Mouse (Mus musculus): Measurements from ENCODE around the gene Timm8a1. TPM values are rescaled to one million over a fixed set of nuclear protein-coding genes. Genes with fewer than 3 reads are reported as not detected.
"Not testable (repeated sequence)": the region's sequence is repeated elsewhere in the genome, so short reads cannot be mapped to it uniquely, and the experiment has no call there.

The Timm8a1 gene
- 10 to 100 TPM; 19.3 to 19.7 TPM for total RNA-seq (2021)

DNA sequence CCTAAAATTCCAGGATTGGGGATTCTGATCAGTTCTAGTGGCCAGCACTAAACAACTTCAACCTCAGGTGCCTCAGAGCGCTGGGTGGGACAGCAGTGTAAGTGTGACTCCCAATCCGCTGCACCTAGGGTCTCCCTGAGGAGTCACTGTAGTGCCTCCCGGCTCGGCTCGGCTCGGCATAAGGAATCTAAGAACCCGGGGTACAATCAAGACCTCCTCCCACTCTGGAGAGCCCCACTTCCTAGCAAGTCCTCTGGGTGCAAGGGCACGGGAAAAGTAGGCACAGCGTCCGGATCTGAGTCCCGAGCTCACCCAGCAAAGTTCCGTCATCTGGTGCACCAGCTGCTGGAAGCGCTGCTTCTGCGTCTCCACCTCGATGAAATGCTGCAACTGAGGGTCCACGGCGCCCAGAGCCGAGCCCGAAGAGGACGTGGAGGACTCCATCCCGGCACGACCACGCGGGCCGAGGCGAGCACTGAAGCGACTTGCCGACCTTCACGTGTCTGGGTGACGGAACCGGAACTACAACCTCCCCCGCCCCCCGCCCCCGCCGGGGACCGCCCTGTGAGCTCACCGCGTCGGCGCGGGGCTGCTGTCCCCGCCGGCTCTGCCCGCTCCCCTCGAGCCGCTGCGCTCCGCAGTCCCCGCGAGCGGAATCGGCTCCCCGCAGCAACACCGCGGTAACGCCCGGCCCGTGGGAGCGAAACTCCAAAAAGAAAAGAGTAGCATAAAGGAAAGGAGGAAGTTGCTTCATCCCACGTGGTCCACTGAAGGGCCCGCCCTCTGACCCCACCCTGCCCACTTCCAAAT is at the start of gene Timm8a1:
Gene Timm8a1 (minus strand): TSS at position 721 of the 810 bp plus-strand sequence.
- peak; percentile 33 to 45 for DNase-seq

DNA sequence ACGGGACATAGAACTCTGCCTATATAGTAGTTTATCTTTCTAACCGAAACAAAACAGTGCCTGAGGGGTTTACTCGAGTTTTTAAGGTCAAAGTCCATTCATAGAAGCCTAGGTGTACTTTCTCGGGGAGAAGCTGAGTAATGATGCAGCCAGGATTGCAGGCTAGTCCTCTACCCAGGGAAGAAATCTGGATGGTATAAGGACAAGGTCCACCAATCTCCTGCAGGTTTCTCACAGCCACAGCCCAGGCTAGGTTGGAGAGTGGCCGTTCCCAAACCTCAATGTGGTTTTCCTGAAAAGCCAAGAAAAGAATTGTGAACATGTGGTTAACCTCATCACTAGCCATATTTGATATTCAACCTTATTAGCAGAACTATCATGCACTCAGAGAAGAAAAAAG is 48.2 kb upstream of the Timm8a1 start:
- no peak for DNase-seq

DNA sequence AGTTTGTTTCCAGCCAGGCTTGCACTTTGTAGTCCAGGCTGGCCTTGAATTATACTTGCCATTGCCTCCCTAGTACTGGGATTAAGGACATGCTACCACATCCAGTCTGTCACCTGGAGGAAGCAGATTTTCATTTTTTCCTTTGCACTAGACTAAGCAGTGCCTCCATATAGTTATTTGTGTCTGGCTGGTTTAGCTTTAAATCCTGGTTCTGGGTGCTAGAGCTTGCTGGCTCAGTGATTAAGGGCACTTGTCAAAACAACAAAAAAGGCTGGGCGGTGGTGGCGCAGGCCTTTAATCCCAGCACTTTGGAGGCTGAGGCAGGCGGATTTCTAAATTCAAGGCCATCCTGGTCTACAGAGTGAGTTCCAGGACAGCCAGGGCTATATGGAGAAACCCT is 47.3 kb upstream of the Timm8a1 start:
- DNase-seq, result no peak

DNA sequence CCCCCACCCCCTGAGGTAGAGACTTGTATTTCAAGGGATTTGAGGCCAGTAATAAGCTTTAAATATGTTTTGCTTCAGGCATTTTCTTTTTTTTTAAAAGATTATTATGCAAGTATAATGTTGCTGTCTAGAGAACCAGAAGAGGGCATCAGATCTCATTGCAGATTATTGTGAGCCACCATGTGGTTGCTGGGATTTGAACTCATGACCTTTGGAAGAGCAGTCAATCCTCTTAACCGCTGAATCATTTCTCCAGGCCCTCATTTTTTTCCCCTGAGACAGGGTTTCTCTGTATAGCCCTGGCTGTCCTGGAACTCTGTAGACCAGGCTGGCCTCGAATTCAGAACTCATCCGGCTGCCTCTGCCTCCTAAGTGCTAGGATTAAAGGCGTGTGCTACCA is 46.6 kb upstream of the Timm8a1 start:
- DNase-seq, result no peak

DNA sequence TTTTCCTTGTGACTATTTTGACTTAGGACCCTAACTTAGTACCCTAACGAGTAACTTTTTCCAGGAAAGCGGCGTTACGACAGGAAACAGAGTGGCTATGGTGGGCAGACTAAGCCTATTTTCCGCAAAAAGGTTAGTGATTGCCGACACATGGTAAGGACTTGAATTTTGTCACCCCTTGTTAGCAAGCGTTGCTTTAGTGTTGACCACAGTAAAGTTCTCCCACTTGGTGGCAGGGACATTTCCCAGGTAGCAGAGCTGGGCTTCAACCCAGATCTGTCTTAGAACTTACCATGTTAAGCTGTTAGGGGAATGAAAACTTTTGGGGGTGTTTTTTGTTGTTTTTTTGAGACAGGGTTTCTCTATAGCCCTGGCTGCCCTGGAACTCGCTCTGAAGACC is 44.8 kb upstream of the Timm8a1 start:
- no peak for DNase-seq

DNA sequence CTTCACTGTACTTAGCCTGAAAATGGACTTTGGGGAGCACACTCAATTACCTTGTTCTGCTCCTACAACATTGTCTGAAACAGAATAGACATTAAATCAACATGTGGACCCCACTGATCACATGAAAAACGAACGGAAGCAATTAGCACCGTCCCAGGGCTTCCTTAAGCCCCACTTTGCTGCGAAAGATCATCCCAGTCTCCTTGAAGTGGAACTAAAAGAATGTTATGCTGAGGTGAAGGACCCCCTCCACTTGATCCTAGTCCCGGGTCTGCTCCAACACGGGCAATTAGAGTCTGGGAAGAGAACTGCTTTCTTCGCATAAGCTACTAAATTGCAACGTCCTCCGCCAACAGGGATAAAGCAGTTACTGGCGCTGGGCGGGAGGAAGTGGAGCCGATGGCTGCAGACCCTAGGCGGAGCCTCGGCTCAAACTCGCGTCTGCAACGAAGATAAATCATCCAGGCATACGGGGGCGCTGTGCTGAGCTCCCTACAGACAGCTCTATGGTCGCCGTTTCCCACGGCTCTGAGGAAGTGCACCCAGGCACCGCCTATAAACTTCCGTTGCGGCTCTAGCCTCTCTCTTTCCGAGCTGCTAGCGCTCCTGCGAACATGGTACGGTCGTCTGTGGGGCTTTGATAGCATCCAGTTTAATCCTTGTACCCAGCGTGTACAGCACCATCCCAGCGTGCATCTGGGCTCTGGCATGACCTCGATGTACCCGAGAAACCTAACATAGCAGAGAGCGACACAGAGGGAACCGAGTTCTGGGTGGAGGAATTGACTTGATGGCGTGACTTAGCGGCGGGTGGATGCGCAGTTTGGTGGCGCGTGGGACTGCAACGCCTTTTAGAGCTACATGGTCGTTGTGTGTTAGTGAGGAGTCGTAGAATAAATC is 43.7 kb upstream of the Timm8a1 start, which contains the start of gene Rpl36a:
Gene Rpl36a (plus strand): TSS at position 552 of the 900 bp plus-strand sequence.
- peak; percentile 84 to 86 for DNase-seq

DNA sequence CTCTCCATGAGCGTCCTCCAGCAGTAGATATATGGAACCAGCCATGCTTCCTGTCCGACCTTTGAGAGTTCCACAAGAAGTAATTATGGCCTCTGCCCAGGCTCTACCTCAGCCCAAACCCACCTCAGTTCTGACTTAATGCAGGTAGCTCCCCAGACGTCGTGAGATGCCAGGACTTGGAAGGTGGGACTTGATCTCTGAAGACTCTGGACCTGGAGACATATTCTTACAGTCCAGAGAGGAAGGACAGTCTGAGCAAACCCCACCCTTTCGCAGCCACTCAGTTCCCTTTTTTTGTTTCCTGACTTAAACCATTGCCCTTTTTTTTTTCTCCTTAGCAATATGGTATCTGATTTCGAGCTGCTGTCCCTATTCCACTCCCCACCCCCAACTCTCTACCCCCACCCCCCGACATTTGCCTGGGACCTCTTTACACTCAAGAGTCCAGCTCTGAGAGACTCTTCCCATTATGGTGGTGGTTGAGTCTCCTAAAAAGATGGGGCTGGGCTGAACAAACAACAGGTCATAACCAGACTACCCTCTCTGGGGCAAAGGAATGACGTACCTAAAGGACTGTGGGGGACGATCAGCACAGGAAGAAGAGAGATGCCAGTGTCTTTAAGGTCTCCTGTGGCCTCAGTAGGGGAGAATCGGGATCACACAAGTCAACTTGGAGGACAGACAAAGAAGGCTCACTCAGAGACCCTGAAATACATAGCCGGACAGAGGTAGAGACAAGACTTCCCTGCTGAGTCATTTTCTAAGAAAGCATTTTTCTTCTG is 41.4 kb upstream of the Timm8a1 start, which contains the start of gene Btk:
Gene Btk (minus strand): TSS at position 683 of the 782 bp plus-strand sequence.
- no peak for DNase-seq

DNA sequence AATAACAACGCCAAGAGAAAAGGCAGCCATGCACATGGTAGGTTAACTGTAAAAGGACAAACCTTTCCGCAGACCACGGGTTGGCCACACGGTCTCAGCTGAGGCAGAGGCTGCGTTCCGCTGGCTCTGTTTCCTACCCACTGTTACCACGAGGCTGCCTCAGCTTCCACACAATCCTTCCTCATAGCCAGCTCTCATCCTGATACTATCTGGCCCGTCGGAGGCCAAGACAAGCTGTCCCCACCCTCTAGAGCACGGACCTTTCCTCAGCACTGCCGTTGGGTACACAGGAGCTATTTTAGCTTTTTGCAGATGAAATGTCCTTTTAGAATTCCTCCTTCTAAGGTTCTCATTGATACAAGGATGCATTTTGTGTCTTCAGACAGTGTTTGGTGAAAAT is 40.6 kb upstream of the Timm8a1 start:
- no peak for DNase-seq

DNA sequence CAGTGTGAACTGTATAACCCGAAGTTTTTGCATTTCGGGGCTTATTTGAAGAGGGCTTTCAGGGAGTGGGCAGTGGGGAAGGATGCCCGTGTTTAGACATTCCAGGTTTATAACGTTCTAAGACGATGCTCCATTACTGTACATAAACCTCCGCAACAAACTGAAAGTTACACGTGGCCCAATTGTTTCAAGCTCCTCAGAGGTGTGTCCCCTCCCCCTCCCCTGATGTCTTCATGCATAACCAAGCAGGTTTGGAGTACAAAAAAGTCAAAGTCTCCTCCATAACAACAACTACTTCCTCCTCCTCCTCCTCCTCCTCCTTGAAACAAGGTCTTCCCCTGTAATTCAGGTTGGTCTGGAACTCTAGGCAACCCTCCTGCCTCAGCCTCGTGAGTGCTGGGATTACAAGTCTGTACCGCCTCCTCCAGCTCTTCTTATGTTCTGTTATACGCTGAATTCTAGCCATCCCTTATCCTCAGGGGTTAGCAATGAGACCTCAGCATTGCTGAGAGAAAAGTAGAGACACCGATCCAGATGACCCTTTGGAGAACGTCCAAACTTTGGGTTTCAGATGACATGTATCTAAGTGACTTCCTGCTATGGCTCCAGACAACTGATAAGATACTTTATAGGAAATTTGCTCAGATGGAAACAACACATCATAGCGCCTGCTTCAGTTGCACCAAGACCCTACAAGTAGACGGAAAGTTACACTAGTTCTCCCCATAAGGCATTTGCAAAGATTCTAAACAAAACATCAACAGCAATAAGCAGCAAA is 39.1 kb upstream of the Timm8a1 start:
- no peak for DNase-seq

DNA sequence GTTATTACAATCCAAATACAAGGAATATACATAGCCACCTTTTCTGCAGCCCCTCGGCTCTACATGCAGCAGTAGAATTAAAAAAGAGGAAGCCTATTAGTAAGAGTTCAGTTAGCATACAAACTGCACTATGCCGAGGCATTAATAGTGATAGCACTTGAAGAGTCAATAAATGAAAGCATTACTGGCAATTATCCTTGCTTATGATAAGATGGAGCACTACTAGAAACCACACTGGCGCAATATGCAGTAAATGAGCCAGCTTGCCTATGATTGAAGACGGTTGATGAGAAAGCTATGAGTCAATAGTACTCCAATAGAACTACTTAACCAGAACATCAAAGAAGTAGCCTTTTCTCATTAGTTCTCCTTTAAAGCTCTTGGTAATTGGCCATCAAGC is 36.2 kb upstream of the Timm8a1 start:
- no peak for DNase-seq

DNA sequence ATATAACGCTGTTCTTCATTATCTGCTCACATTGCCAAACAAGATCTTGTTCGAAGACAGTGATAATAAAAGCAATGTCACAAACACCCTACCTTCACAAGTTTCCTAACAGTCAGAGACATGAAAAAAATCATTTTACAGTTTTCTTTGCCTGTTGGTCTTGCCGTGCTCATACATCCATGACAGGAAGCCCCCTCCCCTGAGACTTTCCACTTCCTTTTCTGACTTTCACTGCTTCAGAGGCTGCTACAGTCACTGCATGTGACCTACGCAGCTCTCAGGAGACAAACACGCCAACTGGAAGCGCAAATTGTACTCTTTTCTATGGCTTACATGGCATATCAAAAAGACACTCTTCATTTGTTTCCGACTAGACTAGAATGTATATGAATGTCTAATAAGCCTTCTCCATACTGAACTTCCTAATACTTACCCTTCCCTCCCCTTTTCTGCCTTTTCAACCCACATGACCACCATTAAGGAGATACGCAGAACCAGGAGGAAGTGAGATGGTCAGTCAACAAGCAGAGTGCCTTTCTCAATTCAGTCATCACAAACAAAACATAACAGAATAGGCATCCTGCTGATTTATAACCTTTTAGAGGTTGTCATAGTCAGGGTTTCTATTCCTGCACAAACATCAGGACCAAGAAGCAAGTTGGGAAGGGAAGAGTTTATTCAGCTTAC is 25.0 kb upstream of the Timm8a1 start:
- DNase-seq, result no peak

DNA sequence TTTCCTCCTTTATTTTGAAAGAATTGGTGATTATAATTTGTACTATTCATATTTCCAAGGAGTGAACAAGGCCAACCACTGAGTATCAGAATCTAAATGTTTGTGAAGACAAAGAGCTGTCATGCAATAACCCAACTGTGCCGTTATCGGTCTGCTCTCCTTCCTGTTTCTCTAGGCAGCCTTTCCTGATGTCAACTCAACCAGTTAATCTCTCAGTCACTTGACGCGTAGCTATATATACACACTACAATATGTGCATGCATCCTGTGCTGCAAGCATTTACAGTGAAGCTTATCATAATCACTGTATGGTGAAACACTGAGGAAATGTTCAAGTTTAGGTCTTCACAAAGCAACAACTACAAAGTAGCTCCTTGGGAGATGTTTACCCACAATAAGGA is 22.7 kb upstream of the Timm8a1 start:
- DNase-seq, result no peak

DNA sequence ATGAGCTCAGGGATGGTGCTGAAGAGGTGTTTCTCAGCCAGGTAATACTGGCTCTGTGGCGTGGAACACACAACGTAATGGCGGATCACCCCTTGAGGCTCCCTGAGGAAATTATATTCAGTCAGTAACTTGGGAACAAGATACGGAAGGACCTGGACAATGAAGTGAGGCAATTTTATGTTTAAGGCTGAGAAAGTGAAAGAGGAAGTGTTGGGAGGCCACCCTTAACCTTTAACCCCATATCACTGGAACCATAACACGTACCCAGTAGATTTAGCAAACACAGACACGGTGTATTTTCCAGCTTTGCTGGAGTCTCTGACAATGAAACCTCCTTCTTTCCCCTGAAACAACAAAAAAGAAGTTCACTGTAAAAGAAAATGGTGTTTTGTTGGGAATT is 12.8 kb upstream of the Timm8a1 start:
- no peak for DNase-seq

DNA sequence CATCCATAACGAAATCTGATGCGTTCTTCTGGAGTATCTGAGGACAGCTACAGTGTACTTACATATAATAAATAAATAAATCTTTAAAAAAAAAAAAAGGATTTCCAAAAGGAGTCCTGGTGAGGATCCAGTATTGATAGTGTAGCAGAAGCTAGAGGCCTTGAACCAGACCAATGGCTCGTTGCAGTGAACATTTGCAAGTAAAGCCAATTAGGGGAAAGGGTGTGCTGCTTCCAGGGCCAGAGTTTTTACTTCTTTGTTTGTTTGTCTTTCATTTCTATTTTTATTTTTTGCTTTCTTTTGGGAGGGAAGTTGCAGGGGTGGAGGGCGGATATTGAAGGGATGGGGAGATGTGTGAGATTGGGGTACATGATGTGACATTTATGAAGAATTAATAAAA is 11.7 kb upstream of the Timm8a1 start:
- DNase-seq, result no peak

DNA sequence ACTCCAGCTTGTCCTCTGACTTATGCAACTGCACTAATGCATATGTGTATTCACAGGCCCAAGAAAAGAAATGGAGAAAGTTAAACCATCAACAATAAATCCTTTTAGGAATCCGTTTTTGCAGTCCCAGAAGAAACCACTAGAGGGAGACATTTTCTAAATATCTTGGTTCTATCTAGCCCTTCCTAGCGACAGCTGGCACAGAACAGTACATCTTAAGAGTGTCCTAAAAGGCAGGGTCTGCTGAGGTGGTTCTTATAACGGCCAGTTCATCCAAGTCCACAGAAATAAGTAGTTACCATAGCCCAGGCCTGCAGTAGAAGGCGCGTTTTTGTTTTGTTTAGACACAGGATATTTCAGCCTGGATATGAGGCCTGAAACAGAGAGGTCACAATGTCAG is 9.2 kb upstream of the Timm8a1 start:
- no peak for DNase-seq

DNA sequence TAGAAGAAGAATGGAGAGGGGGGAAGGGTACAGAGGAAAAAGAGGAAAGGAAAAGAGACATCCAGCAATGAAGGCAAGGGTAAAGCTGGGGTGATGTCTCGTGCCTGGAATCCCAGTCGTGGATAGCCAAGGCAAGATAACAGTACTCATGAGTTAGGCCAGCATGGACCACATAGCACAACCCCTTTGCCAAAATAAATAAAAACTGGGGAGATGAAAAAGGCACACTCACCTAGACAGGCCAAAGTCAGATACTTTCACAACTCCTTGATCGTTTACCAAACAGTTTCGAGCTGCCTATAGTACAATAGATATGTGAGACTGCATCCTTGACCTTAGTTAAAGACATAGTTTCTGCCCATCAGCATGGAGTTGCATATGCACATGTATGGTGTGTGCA is 5.7 kb upstream of the Timm8a1 start:
- no peak for DNase-seq

DNA sequence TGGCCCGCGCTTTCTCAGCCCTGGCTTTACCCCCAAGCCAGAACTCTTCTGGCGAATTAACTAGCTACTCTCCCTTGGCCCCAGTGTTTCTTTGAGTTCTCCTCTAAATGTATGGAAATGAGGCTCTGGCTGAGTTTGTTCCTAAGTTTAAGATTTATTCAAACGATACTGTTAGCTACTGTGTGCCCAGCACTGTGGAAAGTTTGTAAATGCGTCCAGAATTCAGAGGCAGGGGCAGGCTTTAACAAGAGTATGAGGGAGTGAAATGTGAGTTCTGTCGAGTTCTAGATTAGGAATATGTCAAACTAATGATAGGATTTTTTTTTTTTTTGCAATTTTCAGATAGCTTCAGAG is 267 bp upstream of the Timm8a1 start:
- no peak for DNase-seq

DNA sequence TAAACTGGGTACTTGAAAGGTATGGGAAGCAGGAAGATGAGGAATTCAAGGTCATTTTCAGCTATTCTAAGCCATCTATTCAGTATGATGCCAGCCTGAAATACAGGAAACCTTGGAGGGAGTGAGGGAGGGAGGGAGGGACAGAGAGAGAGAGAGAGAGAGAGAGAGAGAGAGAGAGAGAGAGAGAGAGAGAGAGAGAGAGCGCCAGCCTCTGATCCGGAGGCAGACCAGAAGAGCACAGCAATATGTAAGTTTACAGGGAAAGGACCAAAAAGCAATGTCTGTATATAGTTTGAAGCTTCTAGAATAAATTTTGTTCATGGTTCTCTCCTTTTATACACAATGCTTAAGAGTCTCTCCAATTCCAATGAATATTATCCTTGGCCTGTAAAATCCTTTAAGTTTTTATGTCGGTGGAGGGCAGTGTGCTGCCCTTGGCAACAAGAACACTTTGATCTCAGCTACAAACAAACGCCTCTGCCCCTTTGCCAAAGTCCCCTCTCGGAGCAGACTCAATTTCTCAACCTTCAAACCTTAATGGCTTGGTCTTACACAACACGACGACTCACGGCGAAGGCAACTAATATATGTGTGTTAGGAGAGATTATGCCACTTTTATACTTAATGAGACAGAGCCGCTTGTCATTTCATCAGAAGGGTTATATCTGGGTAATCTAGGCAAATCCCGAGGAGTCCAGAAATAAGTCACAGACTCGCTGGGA is 1.1 kb downstream of the Timm8a1 start:
- no peak for DNase-seq

DNA sequence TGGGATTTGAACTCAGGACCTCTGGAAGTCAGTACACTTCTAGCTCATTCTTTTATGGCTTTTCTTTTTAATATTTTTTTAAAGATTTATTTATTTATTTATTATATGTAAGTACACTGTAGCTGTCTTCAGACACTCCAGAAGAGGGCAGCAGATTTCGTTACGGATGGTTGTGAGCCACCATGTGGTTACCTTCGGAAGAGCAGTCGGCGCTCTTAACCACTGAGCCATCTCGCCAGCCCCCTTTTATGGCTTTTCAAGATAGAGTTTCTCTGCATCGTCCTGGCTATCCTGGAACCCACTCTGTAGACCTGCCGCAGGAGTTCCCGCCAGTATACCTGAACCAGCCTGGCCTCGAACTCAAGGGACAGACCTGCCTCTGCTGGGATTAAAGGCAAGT is 1.9 kb downstream of the Timm8a1 start:
- DNase-seq, result not testable (repeated sequence)

DNA sequence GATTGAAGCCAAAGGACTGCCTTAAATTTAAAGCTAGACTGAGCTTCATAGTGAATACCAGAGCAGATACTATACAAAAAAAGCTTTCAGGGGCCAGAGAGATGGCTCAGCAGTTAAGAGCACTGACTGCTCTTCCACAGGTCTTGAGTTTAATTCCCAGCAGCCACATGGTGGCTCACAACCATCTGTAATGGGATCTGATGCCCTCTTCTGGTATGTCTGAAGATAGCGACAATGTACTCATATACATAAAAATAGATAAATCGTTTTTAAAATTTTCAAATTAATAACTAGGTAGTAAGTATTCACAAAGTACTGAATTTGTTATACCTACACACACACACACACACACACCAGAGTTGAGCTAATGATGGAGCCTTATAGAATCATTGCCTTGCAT is 8.3 kb downstream of the Timm8a1 start:
- DNase-seq, result no peak

DNA sequence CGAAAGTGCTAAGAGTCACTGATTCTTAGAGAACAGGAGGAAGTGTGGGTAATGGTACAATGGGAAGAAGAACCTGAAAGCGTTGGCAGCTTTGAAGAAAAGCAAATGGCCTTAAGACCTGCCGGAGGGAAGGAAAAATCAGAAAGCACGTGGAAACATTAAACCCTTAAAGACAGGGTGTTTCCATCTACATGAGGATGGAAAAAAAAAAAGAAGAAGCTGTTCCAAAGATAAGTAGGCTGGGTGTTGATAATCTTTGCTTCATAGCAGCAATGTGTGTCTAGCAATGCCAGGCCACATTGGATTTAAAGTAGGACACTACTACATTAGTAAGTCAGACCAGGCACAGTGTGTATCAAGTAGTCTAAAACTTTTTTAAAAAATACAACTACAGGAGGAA is 16.4 kb downstream of the Timm8a1 start:
- no peak for DNase-seq
